Mouse (Mus musculus) neural tube, embryonic 12.5 days (tissue): ENCODE measurements around the gene Pde7b. TPM values are rescaled to one million over a fixed set of nuclear protein-coding genes. Genes with fewer than 3 reads are reported as not detected.

Source experiments
- ATAC-seq: fragments of 200-750 bp; cut with Nextera tagmentation; 2 replicates; pipeline ENCODE4 v1.8.0; 2017; ENCODE audit warnings: low read depth, mild to moderate bottlenecking, moderate TSS enrichment, moderate library complexity; ENCODE audit not compliant: low FRiP score
- H3K27ac ChIP-seq: fragments of 300-500 bp; sonication (generic); 2 replicates; pipeline ENCODE4 v1.5.1; 2016
- H3K27me3 ChIP-seq: fragments of 300-500 bp; sonication (generic); replicated peaks from 2 replicates; pipeline ENCODE4 v1.6.1; 2016; ENCODE audit warnings: mild to moderate bottlenecking
- H3K36me3 ChIP-seq: fragments of 300-500 bp; sonication (generic); 2 replicates; pipeline ENCODE4 v1.6.1; 2016; ENCODE audit warnings: mild to moderate bottlenecking
- H3K4me1 ChIP-seq: fragments of 300-500 bp; sonication (generic); 2 replicates; pipeline ENCODE4 v1.6.1; 2016
- H3K4me2 ChIP-seq: fragments of 300-500 bp; sonication (generic); replicated peaks from 2 replicates; pipeline ENCODE4 v1.6.1; 2016; ENCODE audit warnings: mild to moderate bottlenecking
- H3K4me3 ChIP-seq: fragments of 300-500 bp; sonication (generic); 2 replicates; pipeline ENCODE4 v1.5.1; 2016
- H3K9ac ChIP-seq: fragments of 300-500 bp; sonication (generic); 2 replicates; pipeline ENCODE4 v1.6.1; 2016; ENCODE audit warnings: mild to moderate bottlenecking
- H3K9me3 ChIP-seq: fragments of 300-500 bp; sonication (generic); 2 replicates; pipeline ENCODE4 v1.6.1; 2016; ENCODE audit warnings: mild to moderate bottlenecking
- whole genome bisulfite sequencing: fragments of 180-500 bp; shearing (Covaris S2); methylation state at CpG from one replicate; pipeline ENCODE4 v1.1.7; 2016; 5-methylcytosine and 5-hydroxymethylcytosine counted together
- polyA plus RNA-seq: library from polyadenylated mRNA; unstranded; fragments of >200 nt; fragmentation: Nextera tagmentation; extraction: Ambion mirVana; gene quantifications from 2 replicates; pipeline ENCODE4 v1.2.1, GENCODE M21; 2016

Gene Pde7b
- polyA plus RNA-seq, 1 experiment from 2014 or later, result 3.5 TPM

DNA sequence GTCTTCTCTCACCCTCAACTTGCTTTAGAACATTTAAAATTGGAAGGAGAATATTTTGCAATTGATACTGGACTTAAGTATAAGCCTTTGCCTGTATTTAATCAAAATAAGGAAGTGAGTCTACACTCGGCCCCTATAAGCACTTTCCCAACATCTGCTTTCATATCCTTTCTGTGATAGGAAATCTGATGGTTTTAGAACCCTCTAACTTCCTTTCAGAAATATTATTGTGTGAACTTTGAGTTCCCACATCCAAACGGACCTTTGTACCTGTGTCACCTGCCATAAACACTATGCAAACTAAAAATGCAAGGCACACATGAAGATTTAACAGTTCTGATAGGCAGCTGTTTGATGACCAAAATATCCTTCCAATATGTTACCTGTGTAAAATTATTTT lies 58.2 kb downstream of the Pde7b start:
- Histone ChIP-seq H3K9me3 (no peaks in the 10 kb centered on the region), H3K9ac (no peak overlapping the region), H3K36me3 (no peaks in the 10 kb centered on the region), H3K27ac (no peak overlapping the region), H3K4me1 (no peaks in the 10 kb centered on the region), H3K4me2 (no peak overlapping the region), H3K4me3 (no peak overlapping the region), H3K27me3 (no peaks in the 10 kb centered on the region)
- ATAC-seq, result no peak
- WGBS, result 76% methylated on average over 2 of the region's 2 CpGs

DNA sequence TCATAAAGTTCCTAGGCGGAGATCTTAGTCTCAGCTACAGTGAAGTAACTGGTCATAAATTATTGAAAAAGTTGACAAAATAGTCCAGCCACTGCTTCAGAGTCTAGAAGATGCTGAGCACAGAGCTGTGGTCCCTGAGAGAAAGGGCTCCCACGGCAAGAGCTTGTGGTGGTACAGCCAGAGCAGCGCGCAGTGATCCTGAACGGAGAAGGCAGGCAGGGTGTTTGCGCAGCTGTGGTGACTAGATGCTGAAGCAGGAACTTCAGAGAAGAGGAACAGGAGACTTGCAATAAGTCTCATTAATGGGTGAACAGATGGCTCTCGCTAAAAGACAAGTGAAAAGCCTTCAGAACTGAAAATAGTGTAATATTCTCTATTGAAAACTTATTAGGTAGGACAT lies 61.9 kb downstream of the Pde7b start:
- Histone ChIP-seq H3K4me1 (no peaks in the 10 kb centered on the region), H3K36me3 (no peaks in the 10 kb centered on the region), H3K4me2 (no peak overlapping the region), H3K4me3 (no peak overlapping the region), H3K27me3 (no peaks in the 10 kb centered on the region), H3K9ac (no peak overlapping the region), H3K9me3 (no peaks in the 10 kb centered on the region), H3K27ac (no peak overlapping the region)
- WGBS, result 74% methylated on average over 7 of the region's 7 CpGs
- ATAC-seq, result no peak

GRCm38 (mm10) chr10:20661684-20662083 lies 63.2 kb downstream of the Pde7b start:
- ATAC-seq, result no peak
- no peak overlapping the region for H3K9ac ChIP-seq
- H3K27ac ChIP-seq, result no peak overlapping the region
- H3K4me2 ChIP-seq, result no peak overlapping the region
- H3K4me3 ChIP-seq, result no peak overlapping the region
- H3K27me3 ChIP-seq, result no peaks in the 10 kb centered on the region
- H3K4me1 ChIP-seq, result no peaks in the 10 kb centered on the region
- 79% methylated on average over 5 of the region's 5 CpGs for WGBS
- no peaks in the 10 kb centered on the region for H3K9me3 ChIP-seq
- H3K36me3 ChIP-seq, result no peaks in the 10 kb centered on the region

DNA sequence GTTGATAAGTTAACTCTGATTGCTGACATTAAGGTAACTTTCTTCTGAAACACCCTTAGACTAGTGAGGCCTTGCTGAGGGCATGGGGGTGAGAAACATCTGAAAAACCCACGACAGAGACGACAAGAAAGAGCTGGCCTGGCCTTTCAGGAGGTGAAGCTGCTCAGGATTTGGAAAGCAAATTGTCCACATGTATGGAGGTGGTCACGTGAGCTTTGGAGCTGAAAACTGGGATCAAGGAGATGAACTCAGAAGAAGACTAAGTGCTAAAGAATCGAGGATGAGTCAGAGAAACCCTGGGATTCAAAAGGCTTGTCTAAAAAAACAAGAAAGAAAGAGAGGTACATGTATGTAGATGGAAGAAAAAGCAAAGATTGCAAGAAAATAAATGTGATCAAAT lies 65.2 kb downstream of the Pde7b start:
- no peaks in the 10 kb centered on the region for H3K36me3 ChIP-seq
- no peak for ATAC-seq
- no peak overlapping the region for H3K4me3 ChIP-seq
- 74% methylated on average over 4 of the region's 4 CpGs for WGBS
- H3K9ac ChIP-seq, result no peak overlapping the region
- no peak overlapping the region for H3K27ac ChIP-seq
- no peak overlapping the region for H3K4me2 ChIP-seq
- H3K9me3 ChIP-seq, result no peaks in the 10 kb centered on the region
- H3K4me1 ChIP-seq, result no peaks in the 10 kb centered on the region
- no peaks in the 10 kb centered on the region for H3K27me3 ChIP-seq

- Histone ChIP-seq H3K9me3 (no peaks in the 10 kb centered on the region), H3K9ac (no peak overlapping the region), H3K27me3 (no peaks in the 10 kb centered on the region), H3K27ac (no peak overlapping the region), H3K4me2 (no peak overlapping the region), H3K4me3 (no peak overlapping the region), H3K36me3 (no peaks in the 10 kb centered on the region), H3K4me1 (no peaks in the 10 kb centered on the region)
- WGBS, result 73% methylated on average over 7 of the region's 7 CpGs
- no peak for ATAC-seq
Observed at GRCm38 (mm10) chr10:20659268-20659667, 65.6 kb downstream of the Pde7b start.

DNA sequence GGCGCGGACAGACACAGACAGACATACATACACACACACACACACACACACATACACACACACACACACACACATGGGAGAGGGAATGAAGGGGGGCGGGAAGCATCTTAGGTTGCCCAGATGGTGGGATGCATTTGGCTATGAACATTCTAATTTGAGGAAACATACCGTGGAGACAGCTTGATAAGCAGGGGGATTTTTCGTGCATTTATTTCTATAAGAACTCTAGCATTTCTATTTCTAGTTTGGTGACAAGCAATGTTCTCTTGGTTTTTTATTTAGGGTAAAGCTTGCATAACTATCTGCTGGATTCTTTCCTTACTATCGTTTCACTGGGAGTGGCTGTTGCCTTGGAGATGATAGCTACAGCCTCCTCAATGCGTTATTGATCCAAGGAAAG lies 66.2 kb downstream of the Pde7b start:
- Histone ChIP-seq H3K27ac (no peak overlapping the region), H3K9me3 (no peaks in the 10 kb centered on the region), H3K27me3 (no peaks in the 10 kb centered on the region), H3K9ac (no peak overlapping the region), H3K4me3 (no peak overlapping the region), H3K36me3 (no peaks in the 10 kb centered on the region), H3K4me2 (no peak overlapping the region), H3K4me1 (no peaks in the 10 kb centered on the region)
- ATAC-seq, result no peak
- 89% methylated on average over 7 of the region's 7 CpGs for WGBS

DNA sequence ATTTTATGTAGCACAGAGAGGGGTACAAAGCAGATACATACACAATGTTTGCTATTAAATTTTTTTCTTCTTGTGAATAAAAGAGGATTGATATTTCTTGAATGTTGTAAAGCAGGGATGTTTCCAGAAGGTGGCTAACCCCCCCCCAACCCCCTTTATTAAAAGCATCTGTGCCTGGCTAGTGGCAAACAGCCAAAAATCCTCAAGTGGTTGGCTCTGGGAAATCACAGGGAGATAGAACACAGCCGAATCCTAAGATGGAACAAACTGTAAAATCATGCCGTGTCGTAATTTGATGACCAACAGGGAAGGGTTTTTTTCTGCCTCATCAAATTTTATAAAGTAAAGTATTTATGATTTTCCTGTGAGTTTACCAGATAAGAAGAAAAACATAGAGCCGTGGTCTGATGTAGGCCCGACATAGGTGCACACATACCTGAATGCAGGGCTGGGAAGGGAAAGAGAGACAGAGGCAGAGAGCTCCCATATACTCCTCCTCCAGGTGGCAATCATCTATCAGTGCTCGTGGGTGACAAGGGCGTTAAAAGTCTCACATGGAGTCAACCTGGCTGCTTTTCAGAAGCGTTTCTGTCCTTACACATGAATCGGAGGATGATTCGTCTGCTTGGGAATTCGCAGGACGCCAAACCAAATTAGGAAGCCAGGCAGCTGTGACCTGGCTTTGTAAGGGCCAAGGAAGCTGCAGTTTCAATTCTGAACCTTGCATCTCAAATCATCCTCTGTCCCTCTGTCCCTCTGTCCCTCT lies 67.4 kb downstream of the Pde7b start:
- H3K27me3 ChIP-seq, result no peaks in the 10 kb centered on the region
- no peak overlapping the region for H3K9ac ChIP-seq
- H3K9me3 ChIP-seq, result no peaks in the 10 kb centered on the region
- no peak overlapping the region for H3K27ac ChIP-seq
- no peak overlapping the region for H3K4me3 ChIP-seq
- no peaks in the 10 kb centered on the region for H3K36me3 ChIP-seq
- no peak overlapping the region for H3K4me2 ChIP-seq
- H3K4me1 ChIP-seq, result no peaks in the 10 kb centered on the region
- WGBS, result 76% methylated on average over 12 of the region's 12 CpGs
- ATAC-seq, result no peak

DNA sequence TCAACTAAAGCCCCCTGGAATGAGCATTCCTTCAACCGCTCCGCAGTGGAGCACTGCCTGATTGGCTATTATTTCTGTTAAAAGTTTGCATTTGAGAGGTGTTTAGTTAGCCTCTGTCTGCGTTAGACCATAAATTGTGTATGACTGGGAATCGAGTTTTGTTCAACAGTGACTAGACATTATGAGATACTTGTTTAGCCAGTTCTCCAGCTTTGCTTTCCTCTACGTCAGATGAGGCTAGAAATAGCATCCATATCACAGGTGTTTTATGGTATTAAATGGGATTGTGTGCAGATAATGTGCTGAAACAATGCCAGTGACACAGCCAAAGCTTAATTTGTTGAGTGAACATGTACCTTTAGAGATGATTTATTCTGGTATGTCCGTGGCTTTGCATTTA lies 70.3 kb downstream of the Pde7b start:
- Histone ChIP-seq H3K4me3 (no peak overlapping the region), H3K36me3 (no peaks in the 10 kb centered on the region), H3K9me3 (no peaks in the 10 kb centered on the region), H3K27me3 (no peaks in the 10 kb centered on the region), H3K4me2 (no peak overlapping the region), H3K27ac (no peak overlapping the region), H3K4me1 (no peaks in the 10 kb centered on the region), H3K9ac (no peak overlapping the region)
- ATAC-seq, result no peak
- WGBS, result 91% methylated on average over 6 of the region's 6 CpGs

DNA sequence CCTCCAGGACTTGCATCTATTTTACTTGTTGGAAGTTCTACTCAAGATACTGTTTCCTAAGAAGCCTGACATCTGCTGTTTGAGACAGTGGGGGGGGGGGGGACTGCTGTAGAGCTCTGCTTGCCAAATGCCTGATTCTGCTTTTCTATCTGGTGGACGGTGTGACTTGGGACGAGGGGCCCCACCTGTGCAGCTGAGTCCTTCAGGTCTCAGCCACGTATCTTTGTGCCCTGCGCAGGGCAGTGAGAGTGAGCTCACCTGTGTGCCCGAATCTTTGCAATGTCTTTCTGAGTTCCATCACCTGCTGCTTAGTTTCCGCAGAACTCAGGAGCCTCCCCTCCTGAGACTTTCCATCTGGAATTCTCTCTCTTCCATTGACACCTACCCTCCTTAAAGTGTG lies 70.7 kb downstream of the Pde7b start:
- no peak for ATAC-seq
- Histone ChIP-seq H3K4me2 (no peak overlapping the region), H3K4me1 (no peaks in the 10 kb centered on the region), H3K27me3 (no peaks in the 10 kb centered on the region), H3K27ac (no peak overlapping the region), H3K9me3 (no peaks in the 10 kb centered on the region), H3K36me3 (no peaks in the 10 kb centered on the region), H3K9ac (no peak overlapping the region), H3K4me3 (no peak overlapping the region)
- WGBS, result 81% methylated on average over 6 of the region's 6 CpGs

GRCm38 (mm10) chr10:20653299-20653698 lies 71.6 kb downstream of the Pde7b start:
- no peak overlapping the region for H3K27ac ChIP-seq
- H3K4me3 ChIP-seq, result no peak overlapping the region
- no peaks in the 10 kb centered on the region for H3K27me3 ChIP-seq
- H3K4me1 ChIP-seq, result no peaks in the 10 kb centered on the region
- WGBS, result 81% methylated on average over 3 of the region's 3 CpGs
- ATAC-seq, result no peak
- H3K9ac ChIP-seq, result no peak overlapping the region
- H3K36me3 ChIP-seq, result no peaks in the 10 kb centered on the region
- no peaks in the 10 kb centered on the region for H3K9me3 ChIP-seq
- H3K4me2 ChIP-seq, result no peak overlapping the region

GRCm38 (mm10) chr10:20636381-20636780 lies 88.5 kb downstream of the Pde7b start:
- no peak overlapping the region for H3K9ac ChIP-seq
- no peaks in the 10 kb centered on the region for H3K4me1 ChIP-seq
- no peak overlapping the region for H3K27ac ChIP-seq
- H3K4me3 ChIP-seq, result no peak overlapping the region
- H3K27me3 ChIP-seq, result no peaks in the 10 kb centered on the region
- no peaks in the 10 kb centered on the region for H3K9me3 ChIP-seq
- WGBS, result 83% methylated on average over 8 of the region's 8 CpGs
- no peak overlapping the region for H3K4me2 ChIP-seq
- H3K36me3 ChIP-seq, result no peaks in the 10 kb centered on the region
- no peak for ATAC-seq

DNA sequence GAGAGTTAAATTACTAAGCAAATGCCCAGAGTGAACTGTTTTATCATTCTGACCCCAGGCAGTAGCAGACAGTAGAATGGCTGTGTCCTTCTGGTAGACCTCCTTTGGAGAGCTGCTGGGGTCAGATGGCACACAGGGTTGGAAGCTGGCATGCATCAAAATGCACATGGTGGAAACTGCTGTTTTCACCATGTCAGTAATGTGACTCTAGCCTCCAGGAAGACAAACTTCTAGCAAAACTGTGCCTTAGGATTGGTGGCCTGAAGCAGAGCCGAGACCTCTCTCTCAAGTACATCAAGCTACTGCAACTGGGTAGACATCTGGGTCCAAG lies 91.8 kb downstream of the Pde7b start:
- Histone ChIP-seq H3K9ac (no peak overlapping the region), H3K36me3 (no peaks in the 10 kb centered on the region), H3K4me1 (no peaks in the 10 kb centered on the region), H3K27me3 (no peaks in the 10 kb centered on the region), H3K4me2 (no peak overlapping the region), H3K9me3 (no peaks in the 10 kb centered on the region), H3K27ac (no peak overlapping the region), H3K4me3 (no peak overlapping the region)
- WGBS, result 90% methylated on average over 1 of the region's 1 CpGs
- no peak for ATAC-seq

DNA sequence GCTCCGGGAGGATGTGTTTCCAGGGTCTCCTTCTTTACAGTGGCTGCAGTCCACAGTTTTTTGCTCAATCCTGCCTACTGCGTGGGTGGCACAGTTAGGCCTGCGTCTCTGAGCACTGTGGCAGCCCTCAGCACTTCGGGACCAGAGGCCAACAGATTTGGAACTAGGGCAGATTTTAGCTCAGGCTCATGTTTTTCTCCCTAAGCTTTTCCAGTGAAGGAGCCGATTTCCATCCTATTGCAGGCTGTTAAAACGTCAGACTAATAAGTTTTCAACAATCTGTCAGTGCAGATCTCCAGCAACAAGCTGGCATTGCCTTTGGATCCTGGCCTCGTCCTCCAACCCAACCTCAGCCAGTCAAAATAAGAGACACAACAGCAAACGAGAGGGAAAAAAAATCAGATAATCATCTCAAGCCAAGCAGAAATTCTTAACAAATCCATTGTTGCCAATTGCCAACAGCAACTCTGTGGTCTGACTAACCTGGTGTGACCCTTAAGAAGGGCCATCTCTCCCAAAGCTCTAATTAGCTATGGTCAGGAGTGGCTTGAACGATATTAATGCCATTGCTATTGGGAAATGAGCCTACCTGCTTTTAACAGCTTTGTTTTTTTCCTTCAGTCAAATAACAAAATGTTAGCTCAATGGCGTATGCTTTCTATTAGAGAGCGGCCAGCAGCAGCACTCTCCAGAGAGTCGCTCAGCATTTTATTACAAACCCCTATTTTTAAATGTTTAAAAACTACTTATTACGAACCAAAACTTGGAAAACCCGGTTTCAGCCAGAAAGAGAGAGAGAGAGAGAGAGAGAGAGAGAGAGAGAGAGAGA lies 92.4 kb downstream of the Pde7b start:
- ATAC-seq, result no peak
- WGBS, result 80% methylated on average over 14 of the region's 14 CpGs

More for the DNA sequence above, 92.4 kb downstream of the Pde7b start:
- no peak overlapping the region for H3K4me2 ChIP-seq
- no peak overlapping the region for H3K9ac ChIP-seq
- H3K27ac ChIP-seq, result no peak overlapping the region
- no peaks in the 10 kb centered on the region for H3K36me3 ChIP-seq
- H3K4me3 ChIP-seq, result no peak overlapping the region
- no peaks in the 10 kb centered on the region for H3K4me1 ChIP-seq
- no peaks in the 10 kb centered on the region for H3K9me3 ChIP-seq
- H3K27me3 ChIP-seq, result no peaks in the 10 kb centered on the region
